ENCODE assay signal across 25 mouse cellular contexts in the genomic region with DNA sequence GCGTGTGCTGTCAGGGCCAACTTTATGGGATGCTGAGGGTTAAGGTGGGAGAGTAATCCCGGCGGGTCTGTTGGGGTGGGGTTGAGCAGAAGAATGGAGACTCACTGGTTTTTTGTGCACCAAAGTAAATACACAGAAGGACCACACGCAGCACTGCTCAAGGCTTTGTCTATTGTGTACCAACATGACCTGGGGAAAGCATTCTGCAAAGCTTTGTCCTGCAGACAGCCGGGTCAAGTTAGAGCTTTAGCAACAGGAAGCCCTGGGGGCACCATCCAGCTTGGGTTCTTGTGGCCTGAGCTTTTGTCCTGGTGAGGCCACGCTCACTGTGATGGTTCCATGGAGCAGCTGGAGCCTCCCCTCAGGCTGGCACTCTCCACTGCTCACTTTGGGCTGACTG. TPM values are rescaled to one million over a fixed set of nuclear protein-coding genes. Genes with fewer than 3 reads are reported as not detected.
DNase-seq lines count a peak whose midpoint lies in the region; TF ChIP-seq lines count a peak whose summit lies in the region.
"Had no signal": no experiment of that assay in that cellular context is flagged by ENCODE, and none has a peak within 500 bp of the region (broad histone marks: within the 10 kb centered on the region; RNA-seq: fewer than 3 reads in every experiment).

No protein-coding gene starts in this region.

- intact Hi-C loops in heart, adult 2 months (cut with DNase I): no loop called here
- intact Hi-C loops in heart, postnatal 25 days (cut with DNase I): no loop called here

- in situ Hi-C loops in ES-E14 (cut with MboI; ENCODE audit: low sequenced_read_pairs in 2 of 2, unreplicated experiment in 2 of 2): no loop called here

- H3K4me3 ChIP-seq in heart, adult 2 months: no peak overlapping the region
- H3K4me3 ChIP-seq in ES-Bruce4 (ENCODE audit: low read depth, low read length): peak overlapping the region; percentile 30
- no peak overlapping the region; a peak in 1 of 4 replicates for H3K4me3 ChIP-seq in ES-E14 (ENCODE audit: insufficient read depth in 1 of 2, low read depth in 1 of 2, low read length in 2 of 2, poor library complexity in 1 of 2, severe bottlenecking in 1 of 2)
- no peak overlapping the region for H3K4me3 ChIP-seq in embryonic facial prominence, embryonic 10.5 days
- H3K4me3 ChIP-seq: embryonic facial prominence, embryonic 12.5 days; hindbrain, embryonic 12.5 days; left cerebral cortex, adult 2 months; liver, embryonic 12.5 days; midbrain, embryonic 12.5 days; neural tube, embryonic 13.5 days had no signal

- 0 out of 2 replicates have a peak, but pooled peaks have one; percentile 22 for TF ChIP-seq POLR2A in heart, adult 2 months (IDR thresholded peaks at IDR 0.05; ENCODE audit: insufficient read depth, low read depth, low read length)
- no peak for TF ChIP-seq POLR2A in ES-Bruce4 (IDR thresholded peaks at IDR 0.05; ENCODE audit: insufficient read depth, low read length)

- H3K9me3 ChIP-seq in ES-Bruce4 (replicated peaks; ENCODE audit: control insufficient read depth, insufficient read depth, low read length, poor library complexity, severe bottlenecking) (no peaks in the 10 kb centered on the region), ES-E14 (ENCODE audit: control insufficient read depth, insufficient read depth, low read depth, low read length) (no peaks in the 10 kb centered on the region)
- H3K9me3 ChIP-seq in embryonic facial prominence, embryonic 10.5 days: no peaks in the 10 kb centered on the region
- H3K9me3 ChIP-seq: embryonic facial prominence, embryonic 12.5 days; hindbrain, embryonic 12.5 days; liver, embryonic 12.5 days; midbrain, embryonic 12.5 days; neural tube, embryonic 13.5 days had no signal

- no peak for TF ChIP-seq CTCF in heart, adult 2 months (IDR thresholded peaks at IDR 0.05)
- no peak for TF ChIP-seq CTCF in ES-Bruce4 (IDR thresholded peaks at IDR 0.05; ENCODE audit: low read depth, low read length)

- no peak for TF ChIP-seq EP300 in heart, adult 2 months (IDR thresholded peaks at IDR 0.05; ENCODE audit: insufficient read depth, low read depth, low read length)
- peak; percentile 98 for TF ChIP-seq EP300 in ES-Bruce4 (IDR thresholded peaks at IDR 0.05; ENCODE audit: insufficient read depth, low read depth, low read length)

- H3K4me1 ChIP-seq in heart, adult 2 months (ENCODE audit: control insufficient read depth, insufficient read depth, low read length): peaks cover 3% of the 10 kb centered on the region
- H3K4me1 ChIP-seq in ES-Bruce4 (ENCODE audit: control insufficient read depth, insufficient read depth, low read length) (peaks cover 6% of the 10 kb centered on the region), ES-E14 (ENCODE audit: control insufficient read depth in 2 of 2, insufficient read depth in 2 of 2, low read length in 2 of 2, poor library complexity in 1 of 2) (peaks cover 0 to 12% of the 10 kb centered on the region in 2 experiments; a peak in 2 of 4 replicates)
- H3K4me1 ChIP-seq in embryonic facial prominence, embryonic 10.5 days: peaks cover 34% of the 10 kb centered on the region

- no peak for DNase-seq in heart, adult 2 months
- no peak for DNase-seq in heart, postnatal 25 days (ENCODE audit: low spot score)
- DNase-seq in ES-E14 (ENCODE audit: low read depth, low spot score): peak; percentile 73
- peak; percentile 21 for DNase-seq in embryonic facial prominence, embryonic 10.5 days (ENCODE audit: low spot score)
- DNase-seq in frontal cortex, postnatal 10 days (ENCODE audit: low spot score in 2 of 2): no peak
- no peak for DNase-seq in left cerebral cortex, adult 11 months (ENCODE audit: low spot score)
- DNase-seq: adrenal gland, postnatal 10 days; B cell, adult 2 months; cerebellum, adult 9-10 months; gastrocnemius, postnatal 10 days; heart, postnatal 14 days; kidney, adult 11 months; kidney, postnatal 25 days; left cerebral cortex, postnatal 4 days; liver, postnatal 0 days; lung, postnatal 36 days; right cerebral cortex, postnatal 25 days; thymus, postnatal 14 days had no signal

- 41% methylated on average over 6 of the region's 6 CpGs for WGBS in heart, adult 2 months
- 46% methylated on average over 6 of the region's 6 CpGs for WGBS in embryonic facial prominence, embryonic 10.5 days

- H3K27me3 ChIP-seq in heart, adult 2 months (ENCODE audit: control insufficient read depth, insufficient read depth, low read length): no peaks in the 10 kb centered on the region
- no peaks in the 10 kb centered on the region for H3K27me3 ChIP-seq in ES-Bruce4 (ENCODE audit: control insufficient read depth, insufficient read depth, low read length, poor library complexity, severe bottlenecking)
- H3K27me3 ChIP-seq in embryonic facial prominence, embryonic 10.5 days (replicated peaks; ENCODE audit: low read depth, poor library complexity, severe bottlenecking): no peaks in the 10 kb centered on the region
- H3K27me3 ChIP-seq: embryonic facial prominence, embryonic 12.5 days; hindbrain, embryonic 12.5 days; liver, embryonic 12.5 days; midbrain, embryonic 12.5 days; neural tube, embryonic 13.5 days had no signal

- H3K36me3 ChIP-seq in heart, adult 2 months (ENCODE audit: control insufficient read depth, insufficient read depth, low read length): peaks cover 3% of the 10 kb centered on the region; the same call in 1 of the 2 replicates
- H3K36me3 ChIP-seq in ES-Bruce4 (ENCODE audit: control insufficient read depth, insufficient read depth, low read length, poor library complexity, severe bottlenecking): peaks cover 42% of the 10 kb centered on the region
- H3K36me3 ChIP-seq in ES-E14 (ENCODE audit: control insufficient read depth, insufficient read depth, low read length, poor library complexity, severe bottlenecking): peaks cover 39% of the 10 kb centered on the region
- H3K36me3 ChIP-seq in embryonic facial prominence, embryonic 10.5 days (replicated peaks): peaks cover 57% of the 10 kb centered on the region

- no peaks in the 10 kb centered on the region; the same call in 1 of the 2 replicates for H3K79me2 ChIP-seq in heart, adult 2 months (replicated peaks; ENCODE audit: control insufficient read depth, insufficient read depth, low read length)

- H3K27ac ChIP-seq in heart, adult 2 months: no peak overlapping the region
- H3K27ac ChIP-seq in ES-Bruce4 (ENCODE audit: insufficient read depth, low read length) (peak overlapping the region; percentile 90), ES-E14 (ENCODE audit: insufficient read depth, low read depth, low read length, poor library complexity, severe bottlenecking) (peak overlapping the region; percentile 72)
- no peak overlapping the region for H3K27ac ChIP-seq in embryonic facial prominence, embryonic 10.5 days (replicated peaks)
- H3K27ac ChIP-seq: embryonic facial prominence, embryonic 12.5 days; hindbrain, embryonic 12.5 days; liver, embryonic 12.5 days; midbrain, embryonic 12.5 days; neural tube, embryonic 13.5 days had no signal

- no peak overlapping the region for H3K9ac ChIP-seq in heart, adult 2 months (ENCODE audit: low read depth, low read length)
- H3K9ac ChIP-seq in ES-Bruce4 (ENCODE audit: low read depth, poor library complexity, severe bottlenecking): no peak overlapping the region
- peak overlapping the region; percentile 8; the same call in 1 of the 2 replicates for H3K9ac ChIP-seq in ES-E14 (ENCODE audit: insufficient read depth, low read depth, low read length, poor library complexity, severe bottlenecking)
- H3K9ac ChIP-seq: embryonic facial prominence, embryonic 12.5 days; hindbrain, embryonic 12.5 days; liver, embryonic 12.5 days; liver, postnatal 0 days; midbrain, embryonic 12.5 days had no signal

TF ChIP-seq in ES-E14, 5 proteins besides CTCF, POLR2A, EP300 and RAD21:
- no peak for TF ChIP-seq ZNF384 (IDR thresholded peaks at IDR 0.05; ENCODE audit: low read depth, low read length)
- no peak for TF ChIP-seq HCFC1 (IDR thresholded peaks at IDR 0.05; ENCODE audit: borderline replicate concordance, insufficient read depth, low read length)
- no peak for TF ChIP-seq MAFK (IDR thresholded peaks at IDR 0.05; ENCODE audit: insufficient read depth, low read depth, low read length)
- TF ChIP-seq ZC3H11A (IDR thresholded peaks at IDR 0.05; ENCODE audit: borderline replicate concordance, low read depth, low read length): no peak
- no peak for TF ChIP-seq CHD2 (IDR thresholded peaks at IDR 0.05; ENCODE audit: low read depth, low read length)
TF ChIP-seq in ES-E14: peak in this region for 0.

RNA-seq across cellular contexts. Expression of a gene that starts 3.4 kb away (rescaled TPM):
- total RNA-seq in heart, adult 2 months (2021): 10 to 100 TPM; 42.2 to 46.3 TPM
- 34.1 and 36.9 TPM in 2 replicates for polyA plus RNA-seq in heart, adult 2 months (2012; rRNA removed)
- 10 to 100 TPM; 45.6 to 46.9 TPM for total RNA-seq in heart, postnatal 25 days (2021)
- polyA plus RNA-seq in ES-Bruce4 (2011; ENCODE audit: insufficient read depth, insufficient read length, low read depth, missing spikeins): 124 and 141 TPM in 2 replicates
- total RNA-seq in ES-E14 (2012; rRNA removed): 328 and 332 TPM in 2 replicates
- 388 and 400 TPM in 2 replicates for polyA plus RNA-seq in embryonic facial prominence, embryonic 10.5 days (2016; fragmentation: Nextera tagmentation; extraction: Ambion mirVana)

RNA-seq across cellular contexts. Expression of a gene that starts 3.8 kb away (rescaled TPM):
- 1,000 to 10,000 TPM; 4,113 to 4,965 TPM for total RNA-seq in heart, adult 2 months (2021)
- 4,656 and 4,851 TPM in 2 replicates for polyA plus RNA-seq in heart, adult 2 months (2012; rRNA removed)
- total RNA-seq in heart, postnatal 25 days (2021): 1,000 to 10,000 TPM; 4,549 to 4,664 TPM
- polyA plus RNA-seq in ES-Bruce4 (2011; ENCODE audit: insufficient read depth, insufficient read length, low read depth, missing spikeins): 605 and 624 TPM in 2 replicates
- 1,965 and 2,746 TPM in 2 replicates for total RNA-seq in ES-E14 (2012; rRNA removed)
- 874 and 883 TPM in 2 replicates for polyA plus RNA-seq in embryonic facial prominence, embryonic 10.5 days (2016; fragmentation: Nextera tagmentation; extraction: Ambion mirVana)

RNA-seq across cellular contexts. Expression of a gene that starts 3.9 kb away (rescaled TPM):
- total RNA-seq in heart, adult 2 months (2021): not detected
- not detected in 2 replicates for polyA plus RNA-seq in heart, adult 2 months (2012; rRNA removed)
- total RNA-seq in heart, postnatal 25 days (2021): not detected
- polyA plus RNA-seq in ES-Bruce4 (2011; ENCODE audit: insufficient read depth, insufficient read length, low read depth, missing spikeins): not detected in 2 replicates
- total RNA-seq in ES-E14 (2012; rRNA removed): 0.49 TPM in 1 of 2 replicates, not detected in the other
- polyA plus RNA-seq in embryonic facial prominence, embryonic 10.5 days (2016; fragmentation: Nextera tagmentation; extraction: Ambion mirVana): 3.7 and 4.2 TPM in 2 replicates
- total RNA-seq: adrenal gland, postnatal 10 days; gastrocnemius, postnatal 10 days; heart, postnatal 14 days had no signal

RNA-seq across cellular contexts. Expression of a gene that starts 24.3 kb away (rescaled TPM):
- 1 to 10 TPM; 3.9 to 5.3 TPM for total RNA-seq in heart, adult 2 months (2021)
- polyA plus RNA-seq in heart, adult 2 months (2012; rRNA removed): 3.0 and 6.0 TPM in 2 replicates
- total RNA-seq in heart, postnatal 25 days (2021): 1 to 10 TPM; 2.3 to 3.4 TPM
- 12.4 and 17.7 TPM in 2 replicates for polyA plus RNA-seq in ES-Bruce4 (2011; ENCODE audit: insufficient read depth, insufficient read length, low read depth, missing spikeins)
- 21.8 and 24.7 TPM in 2 replicates for total RNA-seq in ES-E14 (2012; rRNA removed)
- 2.9 and 3.8 TPM in 2 replicates for polyA plus RNA-seq in embryonic facial prominence, embryonic 10.5 days (2016; fragmentation: Nextera tagmentation; extraction: Ambion mirVana)

Comparison
In these comparisons a context has a peak if more than half of its experiments do, and no peak if none do; other contexts are left out.
1. DNase-seq: peak in ES-E14 (single experiment) and embryonic facial prominence, embryonic 10.5 days (single experiment); none in heart, adult 2 months (0 of 2), heart, postnatal 25 days (single experiment), frontal cortex, postnatal 10 days (0 of 2) and left cerebral cortex, adult 11 months (single experiment).
2. H3K27ac ChIP-seq: peak in ES-Bruce4 (single experiment) and ES-E14 (single experiment); none in heart, adult 2 months (single experiment) and embryonic facial prominence, embryonic 10.5 days (single experiment).